Mouse (Mus musculus): ENCODE results near the gene Sbno1.
A peak's percentile ranks its signal among the peaks of the same experiment; 100 is the strongest.
"Not testable (repeated sequence)": the region's sequence is repeated elsewhere in the genome, so short reads cannot be mapped to it uniquely, and the experiment has no call there.

Sbno1 gene

GRCm38 (mm10) chr5:124376401-124376800, 49.4 kb downstream of the Sbno1 start:
- no peak for DNase-seq (ENCODE audit: low spot score in 2 of 2)

- no peak for DNase-seq (ENCODE audit: low spot score in 2 of 2)
Observed at GRCm38 (mm10) chr5:124374298-124374697, 51.5 kb downstream of the Sbno1 start.

GRCm38 (mm10) chr5:124366721-124367120, 59.1 kb downstream of the Sbno1 start:
- DNase-seq (ENCODE audit: low spot score in 2 of 2): no peak

GRCm38 (mm10) chr5:124365754-124366153, 60.0 kb downstream of the Sbno1 start:
- no peak for DNase-seq (ENCODE audit: low spot score in 2 of 2)

GRCm38 (mm10) chr5:124364173-124364918, 61.5 kb downstream of the Sbno1 start:
- no peak for DNase-seq (ENCODE audit: low spot score in 2 of 2)

- DNase-seq (ENCODE audit: low spot score in 2 of 2): not testable (repeated sequence)
Observed at GRCm38 (mm10) chr5:124362982-124363381, 62.8 kb downstream of the Sbno1 start, which contains the start of gene Cdk2ap1. Gene Cdk2ap1 (minus strand): TSS chr5:124363082.

- DNase-seq (ENCODE audit: low spot score in 2 of 2): no peak
Observed at GRCm38 (mm10) chr5:124359641-124360040, 66.2 kb downstream of the Sbno1 start.

- no peak for DNase-seq (ENCODE audit: low spot score in 2 of 2)
Observed at GRCm38 (mm10) chr5:124356695-124357094, 69.1 kb downstream of the Sbno1 start.

GRCm38 (mm10) chr5:124355425-124355959, 70.3 kb downstream of the Sbno1 start:
- no peak for DNase-seq (ENCODE audit: low spot score in 2 of 2)

- peak in 1 of 2 experiments; percentile 52 for DNase-seq (ENCODE audit: low spot score in 2 of 2)
Observed at GRCm38 (mm10) chr5:124354574-124355424, 71.0 kb downstream of the Sbno1 start.

GRCm38 (mm10) chr5:124353726-124354547, 71.9 kb downstream of the Sbno1 start:
- DNase-seq (ENCODE audit: low spot score in 2 of 2): peak in 1 of 2 experiments; percentile 41

GRCm38 (mm10) chr5:124353011-124353725, 72.6 kb downstream of the Sbno1 start:
- DNase-seq (ENCODE audit: low spot score in 2 of 2): peak in 1 of 2 experiments; percentile 64

GRCm38 (mm10) chr5:124352141-124352920, 73.5 kb downstream of the Sbno1 start:
- peak; percentile 72 to 88 for DNase-seq (ENCODE audit: low spot score in 2 of 2)

- no peak for DNase-seq (ENCODE audit: low spot score in 2 of 2)
Observed at GRCm38 (mm10) chr5:124351604-124352003, 74.2 kb downstream of the Sbno1 start.

GRCm38 (mm10) chr5:124351111-124351560, 74.7 kb downstream of the Sbno1 start:
- DNase-seq (ENCODE audit: low spot score in 2 of 2): peak; percentile 63 to 87

GRCm38 (mm10) chr5:124350350-124350749, 75.5 kb downstream of the Sbno1 start:
- no peak for DNase-seq (ENCODE audit: low spot score in 2 of 2)

GRCm38 (mm10) chr5:124349196-124349595, 76.6 kb downstream of the Sbno1 start:
- peak in 1 of 2 experiments; percentile 65 for DNase-seq (ENCODE audit: low spot score in 2 of 2)

GRCm38 (mm10) chr5:124342897-124343296, 82.9 kb downstream of the Sbno1 start:
- no peak for DNase-seq (ENCODE audit: low spot score in 2 of 2)

- not testable (repeated sequence) for DNase-seq (ENCODE audit: low spot score in 2 of 2)
Observed at GRCm38 (mm10) chr5:124341753-124342339, 84.0 kb downstream of the Sbno1 start.

All from cerebellum, postnatal 4 days (tissue).